Mouse (Mus musculus) embryonic facial prominence, embryonic 11.5 days (tissue): ENCODE measurements around the gene Pcdh19. TPM values are rescaled to one million over a fixed set of nuclear protein-coding genes. Genes with fewer than 3 reads are reported as not detected.

Source experiments
- ATAC-seq: fragments of 200-750 bp; cut with Nextera tagmentation; replicated peaks from 2 replicates; pipeline ENCODE4 v1.8.0; 2017; ENCODE audit warnings: low read depth; ENCODE audit not compliant: insufficient number of reproducible peaks, low FRiP score, low TSS enrichment
- DNase-seq: peaks from one replicate; pipeline ENCODE4 v3.0.0-alpha.2; 2015; ENCODE audit warnings: low spot score
- H3K27ac ChIP-seq: fragments of 300-500 bp; sonication (generic); replicated peaks from 2 replicates; pipeline ENCODE4 v1.5.1; 2014; ENCODE audit warnings: mild to moderate bottlenecking, low read depth, low read length, control low read depth
- H3K27me3 ChIP-seq: fragments of 300-500 bp; sonication (generic); 2 replicates; pipeline ENCODE4 v1.6.1; 2014; ENCODE audit warnings: mild to moderate bottlenecking, low read length, moderate library complexity, mixed read lengths; ENCODE audit not compliant: control insufficient read depth, insufficient read depth
- H3K36me3 ChIP-seq: fragments of 300-500 bp; sonication (generic); replicated peaks from 2 replicates; pipeline ENCODE4 v1.6.1; 2014; ENCODE audit warnings: low read depth, mild to moderate bottlenecking, low read length, moderate library complexity, mixed read lengths; ENCODE audit not compliant: control insufficient read depth, insufficient read depth
- H3K4me1 ChIP-seq: fragments of 300-500 bp; sonication (generic); 2 replicates; pipeline ENCODE4 v1.6.1; 2014; ENCODE audit warnings: low read length, mixed read lengths; ENCODE audit not compliant: control insufficient read depth, insufficient read depth
- H3K4me2 ChIP-seq: fragments of 300-500 bp; sonication (generic); 2 replicates; pipeline ENCODE4 v1.6.1; 2014; ENCODE audit warnings: low read depth, mild to moderate bottlenecking, control low read depth, low read length, moderate library complexity
- H3K4me3 ChIP-seq: fragments of 300-500 bp; sonication (generic); 2 replicates; pipeline ENCODE4 v1.5.1; 2014; ENCODE audit warnings: low read depth, low read length, control low read depth
- H3K9ac ChIP-seq: fragments of 300-500 bp; sonication (generic); replicated peaks from 2 replicates; pipeline ENCODE4 v1.6.1; 2014; ENCODE audit warnings: mild to moderate bottlenecking, control low read depth, low read length
- H3K9me3 ChIP-seq: fragments of 300-500 bp; sonication (generic); replicated peaks from 2 replicates; pipeline ENCODE4 v1.6.1; 2016; ENCODE audit warnings: mild to moderate bottlenecking, low read length, inconsistent platforms, mixed read lengths; ENCODE audit not compliant: control insufficient read depth
- WGBS: fragments of 180-500 bp; shearing (Covaris S2); extraction: QIAGEN DNeasy Blood & Tissue Kit; methylation state at CpG from one replicate; pipeline ENCODE4 v1.1.7; 2014; 5-methylcytosine and 5-hydroxymethylcytosine counted together
- polyA plus RNA-seq: library from polyadenylated mRNA; unstranded; fragments of >200 nt; fragmentation: Nextera tagmentation; extraction: Ambion mirVana; gene quantifications from 2 replicates; pipeline ENCODE4 v1.2.1, GENCODE M21; 2014

Pcdh19 gene
- polyA plus RNA-seq, 1 experiment from 2014 or later, result 4.7 TPM

- no peaks in the 10 kb centered on the region for H3K9me3 ChIP-seq
- no peak overlapping the region for H3K4me3 ChIP-seq
- ATAC-seq, result peak; percentile 85; the same call in 1 of the 2 replicates
- DNase-seq, result peak; percentile 15
- H3K9ac ChIP-seq, result no peak overlapping the region
- no peaks in the 10 kb centered on the region for H3K27me3 ChIP-seq
- WGBS, result 43% methylated on average over 11 of the region's 11 CpGs
- no peak overlapping the region; the same call in 1 of the 2 replicates for H3K27ac ChIP-seq
- no peaks in the 10 kb centered on the region for H3K4me1 ChIP-seq
- no peaks in the 10 kb centered on the region for H3K36me3 ChIP-seq
- H3K4me2 ChIP-seq, result no peak overlapping the region
These were observed 32.8 kb downstream of the Pcdh19 start for GRCm38 (mm10) chrX:133655876-133656538.

GRCm38 (mm10) chrX:133655196-133655595, 33.6 kb downstream of the Pcdh19 start:
- Histone ChIP-seq H3K4me3 (no peak overlapping the region), H3K4me2 (no peak overlapping the region), H3K9ac (no peak overlapping the region), H3K27me3 (no peaks in the 10 kb centered on the region), H3K4me1 (no peaks in the 10 kb centered on the region), H3K27ac (no peak overlapping the region), H3K9me3 (no peaks in the 10 kb centered on the region), H3K36me3 (no peaks in the 10 kb centered on the region)
- 36% methylated on average over 4 of the region's 4 CpGs for WGBS
- DNase-seq, result peak; percentile 47
- no peak for ATAC-seq

GRCm38 (mm10) chrX:133653071-133653470, 35.7 kb downstream of the Pcdh19 start:
- Histone ChIP-seq H3K36me3 (no peaks in the 10 kb centered on the region), H3K27ac (no peak overlapping the region), H3K9me3 (no peaks in the 10 kb centered on the region), H3K4me2 (no peak overlapping the region), H3K9ac (no peak overlapping the region), H3K27me3 (no peaks in the 10 kb centered on the region), H3K4me3 (no peak overlapping the region), H3K4me1 (no peaks in the 10 kb centered on the region)
- ATAC-seq, result no peak
- no peak for DNase-seq
- 67% methylated on average over 3 of the region's 3 CpGs for WGBS

- H3K4me3 ChIP-seq, result no peak overlapping the region
- no peak overlapping the region for H3K9ac ChIP-seq
- WGBS, result 58% methylated on average over 3 of the region's 3 CpGs
- H3K36me3 ChIP-seq, result no peaks in the 10 kb centered on the region
- no peak for ATAC-seq
- H3K4me2 ChIP-seq, result no peak overlapping the region
- no peaks in the 10 kb centered on the region for H3K27me3 ChIP-seq
- DNase-seq, result no peak
- no peaks in the 10 kb centered on the region for H3K9me3 ChIP-seq
- no peaks in the 10 kb centered on the region for H3K4me1 ChIP-seq
- no peak overlapping the region for H3K27ac ChIP-seq
These were observed 38.4 kb downstream of the Pcdh19 start for GRCm38 (mm10) chrX:133650379-133650778.

GRCm38 (mm10) chrX:133647809-133648208, 41.0 kb downstream of the Pcdh19 start:
- no peak overlapping the region for H3K9ac ChIP-seq
- no peaks in the 10 kb centered on the region for H3K27me3 ChIP-seq
- ATAC-seq (no peak), DNase-seq (no peak)
- no peak overlapping the region for H3K4me2 ChIP-seq
- H3K4me3 ChIP-seq, result no peak overlapping the region
- WGBS, result 67% methylated on average over 2 of the region's 2 CpGs
- H3K27ac ChIP-seq, result no peak overlapping the region
- no peaks in the 10 kb centered on the region for H3K4me1 ChIP-seq
- no peaks in the 10 kb centered on the region for H3K9me3 ChIP-seq
- no peaks in the 10 kb centered on the region for H3K36me3 ChIP-seq

GRCm38 (mm10) chrX:133639445-133639844, 49.3 kb downstream of the Pcdh19 start:
- no peak for ATAC-seq
- DNase-seq, result no peak
- H3K9ac ChIP-seq, result no peak overlapping the region
- H3K27me3 ChIP-seq, result no peaks in the 10 kb centered on the region
- no peaks in the 10 kb centered on the region for H3K4me1 ChIP-seq
- no peaks in the 10 kb centered on the region for H3K36me3 ChIP-seq
- no peak overlapping the region for H3K27ac ChIP-seq
- no peaks in the 10 kb centered on the region for H3K9me3 ChIP-seq
- no peak overlapping the region for H3K4me3 ChIP-seq
- H3K4me2 ChIP-seq, result no peak overlapping the region

GRCm38 (mm10) chrX:133629538-133629937, 59.2 kb downstream of the Pcdh19 start:
- ATAC-seq (no peak), DNase-seq (no peak)
- no peaks in the 10 kb centered on the region for H3K36me3 ChIP-seq
- H3K27ac ChIP-seq, result no peak overlapping the region
- no peak overlapping the region for H3K4me3 ChIP-seq
- H3K27me3 ChIP-seq, result no peaks in the 10 kb centered on the region
- H3K9me3 ChIP-seq, result no peaks in the 10 kb centered on the region
- H3K4me1 ChIP-seq, result no peaks in the 10 kb centered on the region
- no peak overlapping the region for H3K4me2 ChIP-seq
- WGBS, result 68% methylated on average over 8 of the region's 8 CpGs
- no peak overlapping the region for H3K9ac ChIP-seq

GRCm38 (mm10) chrX:133618222-133618621, 70.6 kb downstream of the Pcdh19 start:
- no peaks in the 10 kb centered on the region for H3K9me3 ChIP-seq
- no peak overlapping the region for H3K4me2 ChIP-seq
- WGBS, result 64% methylated on average over 1 of the region's 1 CpGs
- DNase-seq (no peak), ATAC-seq (no peak)
- H3K9ac ChIP-seq, result no peak overlapping the region
- no peaks in the 10 kb centered on the region for H3K36me3 ChIP-seq
- H3K27ac ChIP-seq, result no peak overlapping the region
- no peaks in the 10 kb centered on the region for H3K4me1 ChIP-seq
- no peaks in the 10 kb centered on the region for H3K27me3 ChIP-seq
- no peak overlapping the region for H3K4me3 ChIP-seq
